Mouse (Mus musculus) hindbrain, postnatal 0 days (tissue): ENCODE measurements around the gene Pard3b. TPM values are rescaled to one million over a fixed set of nuclear protein-coding genes. Genes with fewer than 3 reads are reported as not detected.

ENCODE experiments used
- ATAC-seq: fragments of 200-750 bp; cut with Nextera tagmentation; 2 replicates; pipeline ENCODE4 v1.8.0; 2017; ENCODE audit warnings: mild to moderate bottlenecking, moderate TSS enrichment, moderate library complexity
- DNase-seq: peaks from one replicate; pipeline ENCODE4 v3.0.0-alpha.2; 2015; ENCODE audit warnings: low spot score
- H3K27ac ChIP-seq: fragments of 300-500 bp; sonication (generic); 2 replicates; pipeline ENCODE4 v1.5.1; 2014; ENCODE audit warnings: mild to moderate bottlenecking
- H3K27me3 ChIP-seq: fragments of 300-500 bp; sonication (generic); 2 replicates; pipeline ENCODE4 v1.6.1; 2014; ENCODE audit warnings: low read length, mixed read lengths; ENCODE audit not compliant: insufficient read depth
- H3K36me3 ChIP-seq: fragments of 300-500 bp; sonication (generic); 2 replicates; pipeline ENCODE4 v1.6.1; 2014; ENCODE audit warnings: low read length, mixed read lengths; ENCODE audit not compliant: insufficient read depth
- H3K4me1 ChIP-seq: fragments of 300-500 bp; sonication (generic); 2 replicates; pipeline ENCODE4 v1.6.1; 2014; ENCODE audit warnings: antibody characterized with exemption, low read length, mixed read lengths; ENCODE audit not compliant: insufficient read depth
- H3K4me2 ChIP-seq: fragments of 300-500 bp; sonication (generic); 2 replicates; pipeline ENCODE4 v1.6.1; 2014; ENCODE audit warnings: low read depth, mild to moderate bottlenecking, low read length, moderate library complexity, mixed read lengths
- H3K4me3 ChIP-seq: fragments of 300-500 bp; sonication (generic); 2 replicates; pipeline ENCODE4 v1.5.1; 2014; ENCODE audit warnings: low read length
- H3K9ac ChIP-seq: fragments of 300-500 bp; sonication (generic); replicated peaks from 2 replicates; pipeline ENCODE4 v1.6.1; 2014; ENCODE audit warnings: mild to moderate bottlenecking, low read length, moderate library complexity, mixed read lengths
- H3K9me3 ChIP-seq: fragments of 300-500 bp; sonication (generic); 2 replicates; pipeline ENCODE4 v1.6.1; 2016; ENCODE audit warnings: low read length, mixed read lengths
- CTCF ChIP-seq: IDR thresholded peaks from 2 replicates; pipeline ENCODE4 v1.5.1; 2016; ENCODE audit warnings: antibody characterized with exemption, control low read depth, low read depth
- WGBS: fragments of 180-500 bp; shearing (Covaris S2); extraction: QIAGEN DNeasy Blood & Tissue Kit; methylation state at CpG from one replicate; pipeline ENCODE4 v1.1.7; 2014; 5-methylcytosine and 5-hydroxymethylcytosine counted together
- polyA plus RNA-seq: library from polyadenylated mRNA; unstranded; fragments of >200 nt; fragmentation: Nextera tagmentation; extraction: Ambion mirVana; gene quantifications from 2 replicates; pipeline ENCODE4 v1.2.1, GENCODE M21; 2015
- total RNA-seq: library from RNA; depleted of rRNA; stranded (reverse); fragments of >200 nt; gene quantifications from 2 replicates; pipeline ENCODE4 v1.2.3, GENCODE M21; 2014

The Pard3b gene
- total and polyA plus RNA-seq, 2 experiments from 2014 or later = 5.6 to 9.6 TPM

DNA sequence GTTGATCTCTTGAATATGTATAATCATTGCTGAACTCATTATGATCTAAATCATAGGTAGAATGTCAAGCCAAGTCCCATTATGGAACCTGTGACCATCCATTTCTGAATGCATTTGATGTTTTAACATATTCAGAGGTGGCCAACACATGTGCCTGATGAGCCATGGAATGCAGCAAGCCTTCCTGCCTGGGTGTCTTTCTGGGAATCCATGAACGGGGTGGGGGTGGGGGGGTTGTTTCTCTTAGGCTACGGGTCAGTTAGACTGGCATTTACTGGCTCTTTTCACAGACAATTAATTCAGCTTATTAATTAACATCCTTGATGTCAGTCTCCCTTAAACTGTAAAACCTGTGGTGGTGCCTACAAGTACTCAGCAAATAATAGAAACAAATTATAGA, 521.0 kb downstream of the Pard3b start:
- DNase-seq = no peak
- Histone ChIP-seq H3K27ac (no peak overlapping the region), H3K27me3 (no peaks in the 10 kb centered on the region), H3K4me3 (no peak overlapping the region), H3K4me1 (no peaks in the 10 kb centered on the region), H3K9ac (no peak overlapping the region), H3K4me2 (no peak overlapping the region), H3K9me3 (no peaks in the 10 kb centered on the region), H3K36me3 (no peaks in the 10 kb centered on the region)
- no peak for TF ChIP-seq CTCF
- ATAC-seq = no peak
- WGBS = 64% methylated on average over 2 of the region's 2 CpGs

DNA sequence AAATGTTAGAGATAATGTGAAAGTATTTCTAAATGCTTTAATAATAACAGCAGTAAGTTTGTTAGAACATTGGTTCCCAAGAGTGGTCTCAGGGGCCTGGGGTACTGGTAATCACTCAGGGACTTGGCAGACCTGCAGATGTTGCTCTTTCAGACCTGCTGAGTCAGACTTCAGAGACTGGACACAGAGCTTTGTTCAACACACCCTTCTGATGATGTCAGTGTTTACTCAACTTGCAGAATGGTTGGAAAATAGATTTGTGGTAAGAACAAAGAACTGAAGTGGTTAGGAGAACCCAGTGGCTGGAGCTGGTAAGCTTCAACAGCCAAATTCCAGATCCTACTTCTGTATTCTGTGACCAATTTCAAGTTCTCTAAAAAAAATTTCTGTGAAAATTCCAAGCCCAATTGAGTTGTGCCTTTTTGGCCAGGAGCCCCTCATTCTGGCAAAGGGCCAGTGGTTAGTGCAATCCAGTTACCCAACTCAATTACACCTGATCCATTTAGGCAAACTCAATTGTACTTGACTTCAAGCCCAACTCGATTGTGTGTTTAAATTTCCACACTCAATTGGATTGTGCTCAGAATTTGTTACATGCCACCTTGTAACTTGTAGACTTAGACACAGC, 536.5 kb downstream of the Pard3b start:
- H3K36me3 ChIP-seq = no peaks in the 10 kb centered on the region
- DNase-seq (no peak), ATAC-seq (no peak)
- H3K27me3 ChIP-seq = no peaks in the 10 kb centered on the region
- H3K4me3 ChIP-seq = no peak overlapping the region
- H3K9me3 ChIP-seq = no peaks in the 10 kb centered on the region
- H3K4me2 ChIP-seq = no peak overlapping the region
- no peak overlapping the region for H3K27ac ChIP-seq
- no peak for TF ChIP-seq CTCF
- WGBS = 38% methylated on average over 1 of the region's 1 CpGs
- H3K9ac ChIP-seq = no peak overlapping the region
- H3K4me1 ChIP-seq = no peaks in the 10 kb centered on the region

DNA sequence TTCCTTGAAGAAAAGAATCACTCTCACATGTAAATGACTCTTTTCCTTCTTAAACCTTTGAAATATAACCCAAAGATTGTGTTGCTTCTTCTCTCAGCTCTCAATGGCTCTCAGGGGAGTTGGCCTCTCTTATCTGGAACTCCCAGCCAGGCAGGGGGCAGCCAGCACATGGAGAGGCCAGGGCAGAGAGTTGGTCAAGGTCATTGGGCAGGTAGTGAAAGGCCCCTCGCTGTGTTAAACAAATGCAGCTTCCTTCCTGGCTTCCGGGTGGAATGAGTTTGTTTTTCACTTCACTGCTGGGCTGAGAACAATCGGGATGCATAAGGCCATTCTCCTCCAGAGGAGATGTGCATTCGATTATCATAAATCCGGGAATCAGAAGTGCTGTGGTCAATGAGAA, 543.0 kb downstream of the Pard3b start:
- H3K36me3 ChIP-seq = no peaks in the 10 kb centered on the region
- DNase-seq (no peak), ATAC-seq (no peak)
- no peak overlapping the region for H3K27ac ChIP-seq
- 0 out of 2 replicates have a peak, but pooled peaks cover 4% of the 10 kb centered on the region for H3K4me1 ChIP-seq
- H3K27me3 ChIP-seq = no peaks in the 10 kb centered on the region
- 8% methylated on average over 5 of the region's 5 CpGs for WGBS
- no peak overlapping the region for H3K9ac ChIP-seq
- no peak overlapping the region for H3K4me2 ChIP-seq
- TF ChIP-seq CTCF = no peak
- no peak overlapping the region for H3K4me3 ChIP-seq
- H3K9me3 ChIP-seq = no peaks in the 10 kb centered on the region

DNA sequence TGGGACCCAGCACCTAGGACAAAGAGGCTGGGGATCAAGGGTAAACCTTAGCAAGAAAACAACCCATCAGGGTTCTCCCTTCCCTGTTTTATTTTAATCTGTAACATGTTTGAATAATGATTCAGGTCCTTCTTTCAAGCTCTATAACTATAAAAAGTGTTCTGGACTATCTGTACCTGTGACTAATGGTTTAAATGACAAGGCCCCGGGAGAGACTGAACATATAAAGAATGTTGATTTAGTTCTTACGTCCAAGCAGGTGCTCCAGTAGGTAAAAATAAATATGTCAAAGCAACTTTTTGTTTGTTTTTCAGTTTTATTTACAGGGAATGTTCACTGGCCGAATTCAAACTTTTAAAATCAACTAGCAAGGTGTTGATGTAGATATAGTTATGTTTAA, 544.0 kb downstream of the Pard3b start:
- no peaks in the 10 kb centered on the region for H3K36me3 ChIP-seq
- no peak overlapping the region for H3K9ac ChIP-seq
- H3K4me2 ChIP-seq = no peak overlapping the region
- H3K4me3 ChIP-seq = no peak overlapping the region
- TF ChIP-seq CTCF = no peak
- ATAC-seq = no peak
- H3K27ac ChIP-seq = no peak overlapping the region
- DNase-seq = no peak
- 0 out of 2 replicates have a peak, but pooled peaks cover 4% of the 10 kb centered on the region for H3K4me1 ChIP-seq
- H3K9me3 ChIP-seq = no peaks in the 10 kb centered on the region
- no peaks in the 10 kb centered on the region for H3K27me3 ChIP-seq
- WGBS = 88% methylated on average over 3 of the region's 3 CpGs

DNA sequence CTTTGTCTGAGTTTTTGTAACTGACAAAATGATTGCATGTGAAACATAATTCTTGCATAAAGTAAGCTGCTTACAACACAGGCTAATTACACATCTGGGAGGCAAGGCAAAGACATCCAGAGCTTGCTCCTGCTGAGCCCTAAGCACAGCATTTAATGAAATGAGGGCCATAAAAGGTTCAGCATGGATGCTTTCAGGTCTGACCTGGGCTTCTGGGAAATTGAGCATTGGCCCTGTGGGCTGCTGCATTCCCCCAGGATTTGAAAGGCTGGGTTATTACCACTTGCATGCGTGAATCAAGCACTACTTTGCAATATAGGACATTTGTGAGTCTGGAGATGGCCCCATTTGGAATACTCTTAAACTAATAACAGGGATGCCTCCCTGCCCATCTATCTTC, 552.2 kb downstream of the Pard3b start:
- H3K9ac ChIP-seq = no peak overlapping the region
- no peaks in the 10 kb centered on the region for H3K9me3 ChIP-seq
- WGBS = 56% methylated on average over 1 of the region's 1 CpGs
- no peak for TF ChIP-seq CTCF
- DNase-seq (no peak), ATAC-seq (no peak)
- no peaks in the 10 kb centered on the region for H3K27me3 ChIP-seq
- H3K36me3 ChIP-seq = no peaks in the 10 kb centered on the region
- no peak overlapping the region for H3K27ac ChIP-seq
- H3K4me3 ChIP-seq = no peak overlapping the region
- no peaks in the 10 kb centered on the region for H3K4me1 ChIP-seq
- no peak overlapping the region for H3K4me2 ChIP-seq

DNA sequence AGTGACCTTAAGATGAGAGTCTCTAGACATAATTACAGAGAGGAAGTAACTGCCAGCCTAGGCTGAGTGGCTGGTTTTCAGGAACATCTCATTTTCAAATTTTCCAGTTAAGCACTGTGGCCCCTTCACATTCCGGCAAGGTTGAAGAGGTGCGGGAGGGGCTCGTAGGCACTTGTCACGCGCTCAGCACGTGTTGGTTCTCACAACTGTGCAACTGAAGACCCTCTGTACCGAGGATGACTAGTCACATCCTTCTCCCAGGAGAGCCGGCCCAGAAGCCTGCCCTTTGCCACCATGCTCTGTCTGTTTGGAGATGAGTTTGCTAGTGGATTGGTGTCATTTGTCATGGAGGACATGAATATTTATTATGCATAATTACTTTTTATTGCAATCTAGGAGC, 558.9 kb downstream of the Pard3b start:
- H3K9me3 ChIP-seq = no peaks in the 10 kb centered on the region
- no peaks in the 10 kb centered on the region for H3K4me1 ChIP-seq
- H3K36me3 ChIP-seq = no peaks in the 10 kb centered on the region
- WGBS = 51% methylated on average over 8 of the region's 8 CpGs
- DNase-seq = no peak
- no peaks in the 10 kb centered on the region for H3K27me3 ChIP-seq
- no peak overlapping the region for H3K27ac ChIP-seq
- H3K4me2 ChIP-seq = no peak overlapping the region
- H3K4me3 ChIP-seq = no peak overlapping the region
- H3K9ac ChIP-seq = no peak overlapping the region
- no peak for ATAC-seq
- no peak for TF ChIP-seq CTCF

DNA sequence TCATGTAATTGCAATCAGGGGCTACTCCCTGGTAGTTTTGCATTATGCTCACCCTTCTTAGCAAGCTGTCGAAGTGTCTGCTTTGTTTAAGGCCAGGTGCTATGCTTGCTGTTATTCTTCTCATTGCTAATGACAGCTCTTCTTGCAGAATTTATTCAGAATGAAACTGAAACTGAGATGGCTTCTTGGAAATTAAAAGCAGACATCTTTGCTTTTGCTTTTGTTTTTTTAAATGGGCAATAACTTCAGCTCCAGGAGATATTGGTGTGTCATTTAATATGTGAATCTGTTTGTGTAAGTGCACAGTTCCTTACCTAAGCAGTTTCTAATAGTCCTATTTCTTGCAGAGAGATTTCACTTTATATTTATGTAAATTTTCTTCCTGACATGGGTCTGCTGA, 562.3 kb downstream of the Pard3b start:
- Histone ChIP-seq H3K27me3 (no peaks in the 10 kb centered on the region), H3K27ac (no peak overlapping the region), H3K4me1 (no peaks in the 10 kb centered on the region), H3K4me2 (no peak overlapping the region), H3K4me3 (no peak overlapping the region), H3K9ac (no peak overlapping the region), H3K36me3 (no peaks in the 10 kb centered on the region), H3K9me3 (no peaks in the 10 kb centered on the region)
- DNase-seq (no peak), ATAC-seq (no peak)
- no peak for TF ChIP-seq CTCF
- WGBS = 80% methylated on average over 1 of the region's 1 CpGs
